Mouse (Mus musculus) thymus, adult 18-20 months (tissue): Measurements from ENCODE around the gene Pou2f3.
"Not testable (repeated sequence)": the region's sequence is repeated elsewhere in the genome, so short reads cannot be mapped to it uniquely, and the experiment has no call there.

Experiments
- DNase-seq, 2 experiments: peaks; one replicate each; pipeline ENCODE4 v3.0.0; 2022; ENCODE audit warnings: mixed read lengths in 2 of 2

Pou2f3 gene

GRCm38 (mm10) chr9:43151779-43152178, 58.4 kb downstream of the Pou2f3 start:
- no peak for DNase-seq

- DNase-seq: no peak
Measured at GRCm38 (mm10) chr9:43150957-43151356, 59.2 kb downstream of the Pou2f3 start.

GRCm38 (mm10) chr9:43150075-43150474, 60.1 kb downstream of the Pou2f3 start:
- no peak for DNase-seq

GRCm38 (mm10) chr9:43149498-43149897, 60.7 kb downstream of the Pou2f3 start:
- DNase-seq: no peak

GRCm38 (mm10) chr9:43145196-43145595, 65.0 kb downstream of the Pou2f3 start:
- DNase-seq: no peak

- DNase-seq: no peak
Measured at GRCm38 (mm10) chr9:43144206-43144810, 65.9 kb downstream of the Pou2f3 start.

GRCm38 (mm10) chr9:43141839-43142238, 68.3 kb downstream of the Pou2f3 start:
- peak in 1 of 2 experiments; percentile 5 for DNase-seq

GRCm38 (mm10) chr9:43133525-43133924, 76.6 kb downstream of the Pou2f3 start:
- no peak for DNase-seq

- DNase-seq: no peak
Measured at GRCm38 (mm10) chr9:43132380-43132779, 77.8 kb downstream of the Pou2f3 start.

GRCm38 (mm10) chr9:43131940-43132339, 78.2 kb downstream of the Pou2f3 start:
- DNase-seq: no peak

- DNase-seq: no peak
Measured at GRCm38 (mm10) chr9:43130684-43131083, 79.5 kb downstream of the Pou2f3 start.

GRCm38 (mm10) chr9:43127101-43127787, 82.9 kb downstream of the Pou2f3 start:
- DNase-seq: no peak

GRCm38 (mm10) chr9:43122379-43122778, 87.8 kb downstream of the Pou2f3 start:
- DNase-seq: no peak

GRCm38 (mm10) chr9:43121948-43122347, 88.2 kb downstream of the Pou2f3 start:
- not testable (repeated sequence) for DNase-seq

- DNase-seq: no peak
Measured at GRCm38 (mm10) chr9:43116997-43117336, 93.2 kb downstream of the Pou2f3 start.

GRCm38 (mm10) chr9:43116134-43116996, 93.8 kb downstream of the Pou2f3 start, which contains the start of gene Tmem136:
TSS of gene Tmem136 (minus strand) at chr9:43116570.
- DNase-seq: peak in 1 of 2 experiments; percentile 12

GRCm38 (mm10) chr9:43115431-43116133, 94.6 kb downstream of the Pou2f3 start:
- DNase-seq: no peak

GRCm38 (mm10) chr9:43114833-43115232, 95.3 kb downstream of the Pou2f3 start:
- no peak for DNase-seq

GRCm38 (mm10) chr9:43110286-43110980, 99.7 kb downstream of the Pou2f3 start:
- no peak for DNase-seq

- DNase-seq: no peak
Measured at GRCm38 (mm10) chr9:43109125-43109524, 101.0 kb downstream of the Pou2f3 start.

GRCm38 (mm10) chr9:43108721-43109120, 101.4 kb downstream of the Pou2f3 start:
- DNase-seq: no peak

GRCm38 (mm10) chr9:43108081-43108480, 102.1 kb downstream of the Pou2f3 start:
- DNase-seq: no peak
